Mouse (Mus musculus): ENCODE measurements around the gene Nmral1. TPM values are rescaled to one million over a fixed set of nuclear protein-coding genes. Genes with fewer than 3 reads are reported as not detected.
A peak's percentile ranks its signal among the peaks of the same experiment; 100 is the strongest.

Gene Nmral1
- polyA plus RNA-seq, 1 experiment: 14.8 TPM

GRCm38 (mm10) chr16:4667190-4667808, 51.9 kb downstream of the Nmral1 start:
- Histone ChIP-seq H3K4me3 (ENCODE audit: insufficient read depth, low read length) (no peak overlapping the region), H3K27ac (ENCODE audit: insufficient read depth, low read length) (no peak overlapping the region), H3K4me1 (ENCODE audit: control insufficient read depth, insufficient read depth, low read length) (no peaks in the 10 kb centered on the region)
- TF ChIP-seq POLR2A (IDR thresholded peaks at IDR 0.05; ENCODE audit: low read depth, low read length) (no peak), CTCF (IDR thresholded peaks at IDR 0.05; ENCODE audit: borderline replicate concordance, insufficient read depth, low read length) (peak; percentile 89)

DNA sequence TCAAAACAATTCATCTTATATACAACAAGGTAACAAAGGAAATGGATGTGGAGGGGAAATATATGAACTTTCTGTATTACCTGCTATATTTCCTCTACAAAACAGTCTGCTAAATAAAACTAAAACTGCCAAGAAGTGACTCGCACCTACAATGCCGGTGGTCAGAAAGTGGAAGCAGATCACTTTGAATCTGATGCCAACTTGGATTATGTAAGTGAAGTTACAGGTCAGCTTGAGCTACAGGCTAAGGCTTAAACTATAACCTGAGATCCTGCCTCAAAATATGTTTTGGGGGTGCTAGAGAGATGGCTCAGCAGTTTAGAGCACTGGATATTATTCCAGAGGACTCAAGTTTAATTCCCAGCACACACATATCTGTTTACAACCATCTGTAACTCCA, 53.4 kb downstream of the Nmral1 start:
- H3K4me1 ChIP-seq (ENCODE audit: control insufficient read depth, insufficient read depth, low read length): peaks cover 3% of the 10 kb centered on the region; the same call in 1 of the 2 replicates
- no peak overlapping the region for H3K4me3 ChIP-seq (ENCODE audit: insufficient read depth, low read length)
- TF ChIP-seq CTCF (IDR thresholded peaks at IDR 0.05; ENCODE audit: borderline replicate concordance, insufficient read depth, low read length): no peak
- TF ChIP-seq POLR2A (IDR thresholded peaks at IDR 0.05; ENCODE audit: low read depth, low read length): no peak
- H3K27ac ChIP-seq (ENCODE audit: insufficient read depth, low read length): no peak overlapping the region

- no peak for TF ChIP-seq CTCF (IDR thresholded peaks at IDR 0.05; ENCODE audit: borderline replicate concordance, insufficient read depth, low read length)
- no peak for TF ChIP-seq POLR2A (IDR thresholded peaks at IDR 0.05; ENCODE audit: low read depth, low read length)
Measured at GRCm38 (mm10) chr16:4663806-4664205, 55.4 kb downstream of the Nmral1 start.

GRCm38 (mm10) chr16:4661605-4662004, 57.6 kb downstream of the Nmral1 start:
- peaks cover 9% of the 10 kb centered on the region; the same call in 1 of the 2 replicates for H3K4me1 ChIP-seq (ENCODE audit: control insufficient read depth, insufficient read depth, low read length)
- H3K4me3 ChIP-seq (ENCODE audit: insufficient read depth, low read length): no peak overlapping the region
- no peak for TF ChIP-seq CTCF (IDR thresholded peaks at IDR 0.05; ENCODE audit: borderline replicate concordance, insufficient read depth, low read length)
- no peak for TF ChIP-seq POLR2A (IDR thresholded peaks at IDR 0.05; ENCODE audit: low read depth, low read length)
- no peak overlapping the region for H3K27ac ChIP-seq (ENCODE audit: insufficient read depth, low read length)

More at GRCm38 (mm10) chr16:4663806-4664205, 55.4 kb downstream of the Nmral1 start:
- H3K4me1 ChIP-seq (ENCODE audit: control insufficient read depth, insufficient read depth, low read length): peaks cover 7% of the 10 kb centered on the region; the same call in 1 of the 2 replicates
- H3K27ac ChIP-seq (ENCODE audit: insufficient read depth, low read length): no peak overlapping the region
- H3K4me3 ChIP-seq (ENCODE audit: insufficient read depth, low read length): no peak overlapping the region

Other genes with a start within 250 kb of the Nmral1 start
- gene Srl, start 177.5 kb downstream of the Nmral1 start, polyA plus RNA-seq (2011; ENCODE audit: insufficient read length, low read depth, missing spikeins): 3.9 and 5.9 TPM in 2 replicates
- gene Tfap4, start 159.5 kb downstream of the Nmral1 start, polyA plus RNA-seq (2011; ENCODE audit: insufficient read length, low read depth, missing spikeins): 3.4 and 6.9 TPM in 2 replicates
- gene Glis2, start 124.6 kb downstream of the Nmral1 start, polyA plus RNA-seq (2011; ENCODE audit: insufficient read length, low read depth, missing spikeins): 52.2 and 64.0 TPM in 2 replicates
- 30.5 and 33.1 TPM in 2 replicates for gene Pam16, start 94.4 kb downstream of the Nmral1 start, polyA plus RNA-seq (2011; ENCODE audit: insufficient read length, low read depth, missing spikeins)
- gene Vasn, start 79.4 kb downstream of the Nmral1 start, polyA plus RNA-seq (2011; ENCODE audit: insufficient read length, low read depth, missing spikeins): 72.1 and 79.5 TPM in 2 replicates
- gene Dnaja3, start 79.4 kb downstream of the Nmral1 start, polyA plus RNA-seq (2011; ENCODE audit: insufficient read length, low read depth, missing spikeins): 39.7 and 47.6 TPM in 2 replicates
- 17.7 and 23.3 TPM in 2 replicates for gene Coro7, start 39.6 kb downstream of the Nmral1 start, polyA plus RNA-seq (2011; ENCODE audit: insufficient read length, low read depth, missing spikeins)
- 47.7 and 50.0 TPM in 2 replicates for gene Hmox2, start 7.0 kb upstream of the Nmral1 start, polyA plus RNA-seq (2011; ENCODE audit: insufficient read length, low read depth, missing spikeins)
- gene Cdip1, start 70.9 kb upstream of the Nmral1 start, polyA plus RNA-seq (2011; ENCODE audit: insufficient read length, low read depth, missing spikeins): 30.3 and 34.1 TPM in 2 replicates
- not detected in 2 replicates for gene 4930562C15Rik, start 116.1 kb upstream of the Nmral1 start, polyA plus RNA-seq (2011; ENCODE audit: insufficient read length, low read depth, missing spikeins)
- gene Ubald1, start 161.0 kb upstream of the Nmral1 start, polyA plus RNA-seq (2011; ENCODE audit: insufficient read length, low read depth, missing spikeins): 31.3 and 38.2 TPM in 2 replicates
- 65.0 and 66.9 TPM in 2 replicates for gene Mgrn1, start 166.9 kb upstream of the Nmral1 start, polyA plus RNA-seq (2011; ENCODE audit: insufficient read length, low read depth, missing spikeins)
- 20.2 and 27.5 TPM in 2 replicates for gene Nudt16l1, start 219.4 kb upstream of the Nmral1 start, polyA plus RNA-seq (2011; ENCODE audit: insufficient read length, low read depth, missing spikeins)
- 32.3 and 41.4 TPM in 2 replicates for gene Anks3, start 244.8 kb upstream of the Nmral1 start, polyA plus RNA-seq (2011; ENCODE audit: insufficient read length, low read depth, missing spikeins)